Mouse (Mus musculus) olfactory bulb, adult 2 months (tissue): Measurements from ENCODE around the gene Fancc.

Experiments used
- CTCF ChIP-seq: fragments of 200-500 bp; IDR thresholded peaks from 2 replicates; pipeline ENCODE4 v1.5.1; 2012; ENCODE audit warnings: low read depth, mild to moderate bottlenecking, low read length, moderate library complexity; ENCODE audit not compliant: insufficient read depth
- POLR2A ChIP-seq: fragments of 200-500 bp; IDR thresholded peaks from 2 replicates; pipeline ENCODE4 v1.6.1; 2012; ENCODE audit warnings: mild to moderate bottlenecking, low read depth, low read length, moderate library complexity; ENCODE audit not compliant: insufficient read depth

GRCm38 (mm10) chr13:63332576-63333300 lies 164.3 kb downstream of the Fancc start:
- TF ChIP-seq CTCF (no peak), POLR2A (no peak)
